Mouse (Mus musculus) megakaryocyte progenitor cell, adult 5-6 weeks (primary cell): Measurements from ENCODE around the gene Cuedc2. TPM values are rescaled to one million over a fixed set of nuclear protein-coding genes. Genes with fewer than 3 reads are reported as not detected.

Experiments
- ATAC-seq: replicated peaks from 2 replicates; pipeline ENCODE4 v1.8.0; 2016; ENCODE audit warnings: mild to moderate bottlenecking, moderate TSS enrichment, inconsistent platforms; ENCODE audit not compliant: poor library complexity
- total RNA-seq, 2 experiments: library from RNA; stranded (forward) in 1 of 2; stranded (reverse) in 1 of 2; fragments of 157-497, 149-512 nt in 1 of 2; fragments of 200-1000 nt in 1 of 2; gene quantifications; 2 replicates each; pipeline versions ENCODE4 v1.2.3 to v1.2.4; 2015 to 2017

The Cuedc2 gene
- 41.4 and 42.1 TPM in 2 replicates for total RNA-seq (2015)
- total RNA-seq (2017), result 148 and 184 TPM in 2 replicates

- ATAC-seq, result peak; percentile 83
Observed at GRCm38 (mm10) chr19:46338331-46338936, at the start of gene Cuedc2. TSS of gene Cuedc2 (minus strand) at chr19:46338702.

DNA sequence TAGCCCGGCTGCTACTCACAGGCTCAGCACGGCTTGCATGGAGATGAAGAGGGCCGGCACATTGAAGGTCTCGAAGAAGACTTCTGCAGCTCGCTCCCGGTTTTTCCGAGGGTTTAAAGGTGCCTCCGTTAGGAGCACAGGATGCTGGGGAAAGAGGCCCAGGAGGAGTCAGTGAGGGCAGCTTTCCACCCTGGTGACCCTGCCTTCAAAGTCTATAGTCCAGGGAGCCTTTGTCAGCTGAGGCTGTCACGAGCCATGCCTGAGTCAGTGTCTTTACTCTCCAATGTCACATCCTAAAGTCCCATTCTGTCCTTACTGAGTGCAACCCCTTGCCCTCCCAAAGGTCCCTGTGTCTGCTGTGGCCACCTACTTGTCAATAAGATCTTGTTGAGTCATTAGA lies 43.8 kb upstream of the Cuedc2 start:
- ATAC-seq, result no peak

GRCm38 (mm10) chr19:46375891-46376290 lies 37.4 kb upstream of the Cuedc2 start:
- no peak for ATAC-seq

GRCm38 (mm10) chr19:46375489-46375888 lies 37.0 kb upstream of the Cuedc2 start:
- ATAC-seq, result no peak

GRCm38 (mm10) chr19:46374477-46375088 lies 36.1 kb upstream of the Cuedc2 start:
- ATAC-seq, result peak; percentile 57

- peak; percentile 95 for ATAC-seq
Observed at GRCm38 (mm10) chr19:46369204-46369603, 30.7 kb upstream of the Cuedc2 start.

DNA sequence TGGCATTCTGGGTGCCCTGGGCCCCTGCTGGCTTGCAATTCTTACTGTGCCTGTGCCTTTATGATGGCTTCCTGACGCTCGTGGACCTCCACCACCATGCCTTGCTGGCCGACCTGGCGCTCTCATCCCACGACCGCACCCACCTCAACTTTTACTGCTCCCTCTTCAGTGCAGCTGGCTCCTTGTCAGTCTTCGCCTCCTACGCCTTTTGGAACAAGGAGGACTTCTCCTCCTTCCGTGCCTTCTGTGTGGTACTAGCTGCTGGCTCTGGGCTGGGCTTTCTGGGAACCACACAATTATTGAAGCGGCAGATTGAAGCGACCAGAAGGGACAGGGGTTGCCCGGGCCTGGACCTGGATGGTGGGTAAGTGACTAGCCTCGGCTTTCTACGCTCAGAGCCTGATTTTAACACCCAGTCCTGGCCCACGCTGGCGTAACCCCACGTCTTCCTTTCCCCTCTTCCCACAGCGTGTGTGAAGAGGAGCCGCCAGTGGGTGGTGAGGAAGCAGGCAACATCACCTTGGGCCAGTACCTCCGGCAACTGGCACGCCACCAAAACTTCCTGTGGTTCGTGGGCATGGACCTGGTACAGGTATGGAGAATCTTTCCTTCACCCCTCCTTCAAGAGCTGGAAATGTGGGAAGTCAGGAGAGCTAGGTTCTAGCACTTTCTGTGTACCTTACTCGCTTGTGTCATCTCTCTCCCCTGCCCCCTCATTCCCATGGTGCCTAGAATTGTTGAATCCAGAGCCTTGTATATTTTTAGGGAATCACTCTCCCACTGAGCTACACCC lies 29.5 kb upstream of the Cuedc2 start:
- ATAC-seq, result no peak

- peak; percentile 75 for ATAC-seq
Observed at GRCm38 (mm10) chr19:46363294-46364009, 24.9 kb upstream of the Cuedc2 start.

GRCm38 (mm10) chr19:46362104-46362503 lies 23.6 kb upstream of the Cuedc2 start:
- no peak for ATAC-seq

- ATAC-seq, result peak; percentile 20
Observed at GRCm38 (mm10) chr19:46358381-46358780, 19.9 kb upstream of the Cuedc2 start.

DNA sequence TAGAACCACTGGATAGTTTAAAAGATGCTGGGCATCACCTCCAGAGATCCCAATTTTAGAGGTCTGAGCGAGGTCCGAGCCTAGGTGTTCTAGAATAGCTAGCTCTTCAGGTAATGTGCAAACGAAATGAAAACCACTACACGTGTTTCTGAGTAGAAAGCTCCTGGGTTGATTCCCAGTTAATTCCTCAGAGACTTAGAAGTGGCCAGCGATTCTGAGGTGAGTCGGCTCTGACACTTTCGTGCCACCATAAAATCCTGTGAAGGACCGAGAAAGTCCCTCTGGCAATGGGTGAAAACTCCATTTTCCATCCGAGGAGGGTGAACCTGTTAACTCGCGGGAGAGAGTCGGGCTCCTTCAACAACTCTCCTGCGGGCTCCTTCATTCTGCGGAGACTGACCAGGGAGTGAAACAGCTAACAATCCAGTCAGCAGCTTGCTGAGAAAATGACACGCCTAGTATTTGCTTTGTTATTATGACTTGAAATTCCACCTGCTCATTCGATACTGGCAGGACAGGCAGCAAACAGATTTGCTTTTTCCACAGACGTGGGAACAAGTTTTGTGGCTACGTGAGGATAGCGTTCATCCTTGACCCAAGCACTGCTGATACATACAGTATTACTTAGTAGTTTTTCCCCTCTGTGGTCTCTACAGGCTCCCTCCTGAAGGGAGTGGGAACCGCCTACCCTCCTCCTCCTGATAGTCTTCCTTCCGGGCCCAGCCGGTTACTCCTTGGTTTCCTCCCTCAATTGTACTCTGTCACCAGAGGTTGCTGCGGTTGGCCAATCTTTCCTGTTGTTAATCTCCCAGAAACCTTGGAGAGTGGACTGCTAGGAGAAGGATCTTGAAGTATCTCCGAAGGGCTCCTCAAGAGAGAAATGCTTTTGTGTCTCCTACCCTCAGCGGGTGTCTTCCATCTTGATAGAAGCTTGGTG lies 19.1 kb upstream of the Cuedc2 start:
- peak; percentile 74 for ATAC-seq

GRCm38 (mm10) chr19:46356701-46357138 lies 18.2 kb upstream of the Cuedc2 start:
- peak; percentile 86 for ATAC-seq

GRCm38 (mm10) chr19:46350168-46350932 lies 11.8 kb upstream of the Cuedc2 start, which contains the start of gene 2310034G01Rik:
TSS of gene 2310034G01Rik (minus strand) at chr19:46350302.
- ATAC-seq, result peak; percentile 61

DNA sequence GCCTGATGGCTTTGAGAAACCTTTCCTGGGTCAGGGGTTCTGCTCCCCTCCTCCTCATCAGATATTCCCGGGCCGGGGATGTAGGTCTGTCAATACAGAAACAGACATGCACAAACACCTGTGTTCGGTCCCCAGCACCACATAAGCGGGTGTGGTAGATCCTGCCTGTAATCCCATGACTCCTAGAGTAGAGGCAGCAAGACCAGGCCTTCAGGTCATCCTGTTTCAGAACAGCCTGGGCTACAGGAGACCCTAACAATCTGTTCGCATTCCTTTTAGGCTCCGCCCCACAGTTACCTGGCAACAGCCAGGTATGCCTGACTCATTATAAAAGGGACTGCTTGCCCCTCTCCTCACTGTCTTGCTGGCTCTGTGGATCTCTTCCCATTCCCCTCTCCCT lies 11.0 kb upstream of the Cuedc2 start:
- no peak for ATAC-seq

- ATAC-seq, result peak; percentile 70
Observed at GRCm38 (mm10) chr19:46348761-46349458, 10.4 kb upstream of the Cuedc2 start.

GRCm38 (mm10) chr19:46347936-46348668 lies 9.6 kb upstream of the Cuedc2 start:
- ATAC-seq, result no peak

DNA sequence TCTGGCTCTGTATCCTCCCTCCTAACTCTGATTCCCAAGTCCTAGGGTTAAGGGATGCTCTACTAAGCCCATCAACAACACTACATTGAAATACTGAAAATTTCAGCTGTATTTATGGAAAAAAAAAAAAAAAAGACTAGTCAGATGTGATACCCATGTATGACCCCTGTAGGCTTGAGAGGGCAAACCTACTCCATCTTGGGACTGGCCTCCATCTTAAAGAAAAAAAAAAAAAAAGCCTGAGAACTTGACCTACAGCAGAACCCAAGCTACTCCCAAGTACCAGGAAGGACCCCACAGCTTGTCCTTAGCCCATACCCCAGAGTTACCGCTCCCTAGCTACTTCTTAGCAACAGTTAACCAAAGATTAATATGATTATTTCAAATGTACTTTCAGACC lies 8.6 kb upstream of the Cuedc2 start:
- no peak for ATAC-seq
